In genomic region chr2:160413055-160413454, GRCm38 (mm10) we compare ENCODE assay signal across 13 mouse cellular contexts. TPM values are rescaled to one million over a fixed set of nuclear protein-coding genes. Genes with fewer than 3 reads are reported as not detected.
A peak's percentile ranks its signal among the peaks of the same experiment; 100 is the strongest.
DNase-seq lines count a peak whose midpoint lies in the region; ATAC-seq and TF ChIP-seq lines count a peak whose summit lies in the region.
"Had no signal": no experiment of that assay in that cellular context is flagged by ENCODE, and none has a peak within 500 bp of the region (broad histone marks: within the 10 kb centered on the region; RNA-seq: fewer than 3 reads in every experiment).

No protein-coding gene starts in this region.

- no peaks in the 10 kb centered on the region for H3K79me2 ChIP-seq in CH12.LX (replicated peaks; ENCODE audit: control insufficient read depth, extremely low read depth, insufficient read depth, poor library complexity, severe bottlenecking)

- TF ChIP-seq CTCF in CH12.LX (conservative IDR thresholded peaks at IDR 0.05 in 1 of 2, IDR thresholded peaks at IDR 0.05 in 1 of 2; ENCODE audit: low read depth in 2 of 2, low read length in 2 of 2) = no peak

- WGBS in hindbrain, embryonic 12.5 days = 54% methylated on average over 12 of the region's 12 CpGs
- WGBS in hindbrain, embryonic 13.5 days = 45% methylated on average over 12 of the region's 12 CpGs

- H3K9me3 ChIP-seq in hindbrain, embryonic 12.5 days (replicated peaks) = no peaks in the 10 kb centered on the region
- no peaks in the 10 kb centered on the region for H3K9me3 ChIP-seq in hindbrain, embryonic 13.5 days
- H3K9me3 ChIP-seq in CH12.LX (replicated peaks; ENCODE audit: low read length) = peaks cover 11% of the 10 kb centered on the region

- DNase-seq in CH12.LX (ENCODE audit: extremely low read depth) = peak; percentile 33
- peak; percentile 12 for DNase-seq in Muller cell, postnatal 12 days (ENCODE audit: inconsistent ontology term)
- peak; percentile 73 to 83 for DNase-seq in kidney, postnatal 4 days
- DNase-seq in spleen, adult 18-20 months = no peak
- no peak for DNase-seq in adrenal gland, postnatal 4 days (ENCODE audit: low spot score in 2 of 2)
- DNase-seq: adrenal gland, postnatal 36 days; cerebellum, adult 9-10 months; thymus, postnatal 4 days had no signal

- no peaks in the 10 kb centered on the region for H3K36me3 ChIP-seq in hindbrain, embryonic 12.5 days
- H3K36me3 ChIP-seq in hindbrain, embryonic 13.5 days = no peaks in the 10 kb centered on the region
- H3K36me3 ChIP-seq in CH12.LX (replicated peaks in 1 of 2; ENCODE audit: control insufficient read depth in 1 of 2, insufficient read depth in 1 of 2, low read length in 1 of 2) = no peaks in the 10 kb centered on the region

- in situ Hi-C loops in CH12.LX (cut with MboI; ENCODE audit: low pct_ligation_motif_present, low pct_unique_long_range_greater_than_20kb, low sequenced_read_pairs) = no loop called here

- H3K27me3 ChIP-seq in hindbrain, embryonic 12.5 days = peaks cover 7% of the 10 kb centered on the region; the same call in 1 of the 2 replicates
- peaks cover 26% of the 10 kb centered on the region; the same call in 1 of the 2 replicates for H3K27me3 ChIP-seq in hindbrain, embryonic 13.5 days
- peaks cover 50% of the 10 kb centered on the region for H3K27me3 ChIP-seq in CH12.LX (replicated peaks)

- no peak overlapping the region for H3K9ac ChIP-seq in hindbrain, embryonic 12.5 days
- no peak overlapping the region for H3K9ac ChIP-seq in hindbrain, embryonic 13.5 days
- no peak overlapping the region for H3K9ac ChIP-seq in CH12.LX (ENCODE audit: insufficient read depth, low read depth)

- peak; percentile 67; the same call in 1 of the 2 replicates for ATAC-seq in hindbrain, embryonic 12.5 days (ENCODE audit: low FRiP score)
- no peak for ATAC-seq in hindbrain, embryonic 13.5 days (ENCODE audit: low FRiP score)

- no peak for TF ChIP-seq POLR2A in CH12.LX (IDR thresholded peaks at IDR 0.05; ENCODE audit: low read depth, low read length)

- no peaks in the 10 kb centered on the region for H3K4me1 ChIP-seq in hindbrain, embryonic 12.5 days
- peaks cover 5% of the 10 kb centered on the region; the same call in 1 of the 2 replicates for H3K4me1 ChIP-seq in hindbrain, embryonic 13.5 days (replicated peaks)
- H3K4me1 ChIP-seq in CH12.LX (ENCODE audit: control insufficient read depth in 1 of 2, insufficient read depth in 2 of 2) = peaks cover 0 to 5% of the 10 kb centered on the region in 2 experiments; a peak in 2 of 4 replicates

- H3K4me3 ChIP-seq in hindbrain, embryonic 12.5 days = no peak overlapping the region
- no peak overlapping the region for H3K4me3 ChIP-seq in hindbrain, embryonic 13.5 days
- H3K4me3 ChIP-seq in CH12.LX (replicated peaks in 1 of 3; ENCODE audit: low read depth in 2 of 3, low read length in 2 of 3, poor library complexity in 1 of 3) = no peak overlapping the region
- H3K4me3 ChIP-seq: myocyte had no signal

- dilution Hi-C loops in CH12.LX (cut with MboI; ENCODE audit: extremely low pct_ligation_motif_present, extremely low pct_unique_long_range_greater_than_20kb, low sequenced_read_pairs) = no loop called here

- no peak overlapping the region for H3K4me2 ChIP-seq in hindbrain, embryonic 12.5 days (replicated peaks)
- no peak overlapping the region for H3K4me2 ChIP-seq in hindbrain, embryonic 13.5 days
- no peak overlapping the region for H3K4me2 ChIP-seq in CH12.LX (ENCODE audit: insufficient read depth, low read depth, poor library complexity, severe bottlenecking)

- no peak for TF ChIP-seq RAD21 in CH12.LX (IDR thresholded peaks at IDR 0.05; ENCODE audit: low read depth, low read length)

- no peak for TF ChIP-seq EP300 in CH12.LX (IDR thresholded peaks at IDR 0.05; ENCODE audit: low read length)

- H3K27ac ChIP-seq in hindbrain, embryonic 12.5 days = no peak overlapping the region
- H3K27ac ChIP-seq in hindbrain, embryonic 13.5 days = no peak overlapping the region
- H3K27ac ChIP-seq in CH12.LX (ENCODE audit: insufficient read depth, low read depth) = no peak overlapping the region

TF ChIP-seq in CH12.LX, 34 proteins besides CTCF, POLR2A, EP300 and RAD21:
- TF ChIP-seq KAT2A (IDR thresholded peaks at IDR 0.05; ENCODE audit: insufficient replicate concordance, low read length) (no peak), GABPA (IDR thresholded peaks at IDR 0.05; ENCODE audit: insufficient replicate concordance, low read depth, low read length) (no peak), ZNF384 (IDR thresholded peaks at IDR 0.05; ENCODE audit: low read depth, low read length) (no peak), RCOR1 (conservative IDR thresholded peaks at IDR 0.05; ENCODE audit: low read depth, low read length) (no peak), ZC3H11A (IDR thresholded peaks at IDR 0.05; ENCODE audit: low read depth, low read length) (no peak), NELFE (IDR thresholded peaks at IDR 0.05; ENCODE audit: low read depth, low read length) (no peak), POLR2AphosphoS2 (IDR thresholded peaks at IDR 0.05; ENCODE audit: low read depth, low read length) (no peak), BHLHE40 (IDR thresholded peaks at IDR 0.05; ENCODE audit: low read depth, low read length) (no peak), E2F4 (IDR thresholded peaks at IDR 0.05; ENCODE audit: insufficient replicate concordance, low read depth, low read length) (no peak), USF2 (conservative IDR thresholded peaks at IDR 0.05; ENCODE audit: low read depth, low read length) (no peak), MAZ (IDR thresholded peaks at IDR 0.05; ENCODE audit: low read depth, low read length) (no peak), UBTF (IDR thresholded peaks at IDR 0.05; ENCODE audit: low read depth, low read length) (no peak), SIN3A (IDR thresholded peaks at IDR 0.05; ENCODE audit: low read length) (no peak), HCFC1 (IDR thresholded peaks at IDR 0.05; ENCODE audit: low read depth, low read length) (no peak), MXI1 (IDR thresholded peaks at IDR 0.05; ENCODE audit: low read depth, low read length) (no peak)
TF ChIP-seq in CH12.LX: peak in this region for 0.

RNA-seq across cellular contexts. Expression of gene Mafb, which starts 46.2 kb away (rescaled TPM):
- polyA plus RNA-seq in hindbrain, embryonic 12.5 days (2016; fragmentation: Nextera tagmentation; extraction: Ambion mirVana) = 17.9 and 23.9 TPM in 2 replicates
- polyA plus RNA-seq in hindbrain, embryonic 13.5 days (2015; fragmentation: Nextera tagmentation; extraction: Ambion mirVana) = 22.5 and 23.2 TPM in 2 replicates
- total RNA-seq in CH12.LX (2012; rRNA removed) (0.04 TPM in 1 of 2 replicates, not detected in the other), CH12.LX (2014; rRNA removed) (0.08 and 0.17 TPM in 2 replicates)
- 0.33 and 0.47 TPM in 2 replicates for polyA plus RNA-seq in CH12.LX (2012; ENCODE audit: insufficient read length, low read depth)
- total RNA-seq in adrenal gland, postnatal 4 days (2021) = 10 to 100 TPM; 17.5 to 24.6 TPM
- total RNA-seq: granulocyte monocyte progenitor cell, adult 5-6 weeks; MEL had no signal

Comparison
In these comparisons a context has a peak if more than half of its experiments do, and no peak if none do; other contexts are left out.
1. DNase-seq: peak in CH12.LX (single experiment), Muller cell, postnatal 12 days (single experiment) and kidney, postnatal 4 days (2 of 2); none in spleen, adult 18-20 months (0 of 2) and adrenal gland, postnatal 4 days (0 of 2).
2. RNA of gene Mafb, which starts 46.2 kb away (polyA plus RNA-seq): 22.5 to 23.2 TPM in hindbrain, embryonic 13.5 days and 17.9 to 23.9 TPM in hindbrain, embryonic 12.5 days; 0.33 to 0.47 TPM in CH12.LX; every median in the first group is over 10 times any median in the second.